Mouse (Mus musculus) intestine, embryonic 16.5 days (tissue): ENCODE measurements around the gene Nek8. TPM values are rescaled to one million over a fixed set of nuclear protein-coding genes. Genes with fewer than 3 reads are reported as not detected.

Experiments used
- ATAC-seq: fragments of 200-750 bp; cut with Nextera tagmentation; 2 replicates; pipeline ENCODE4 v1.8.0; 2017; ENCODE audit warnings: moderate TSS enrichment, moderate library complexity
- H3K27ac ChIP-seq: fragments of 300-500 bp; sonication (generic); 2 replicates; pipeline ENCODE4 v1.5.1; 2014; ENCODE audit warnings: mild to moderate bottlenecking, low read length
- H3K27me3 ChIP-seq: fragments of 300-500 bp; sonication (generic); replicated peaks from 2 replicates; pipeline ENCODE4 v1.6.1; 2014; ENCODE audit warnings: low read length, control low read depth, mixed read lengths; ENCODE audit not compliant: control insufficient read depth, insufficient read depth
- H3K36me3 ChIP-seq: fragments of 300-500 bp; sonication (generic); 2 replicates; pipeline ENCODE4 v1.6.1; 2014; ENCODE audit warnings: low read length, control low read depth; ENCODE audit not compliant: control insufficient read depth, insufficient read depth
- H3K4me1 ChIP-seq: fragments of 300-500 bp; sonication (generic); 2 replicates; pipeline ENCODE4 v1.6.1; 2014; ENCODE audit warnings: low read length, control low read depth, mixed read lengths; ENCODE audit not compliant: control insufficient read depth, insufficient read depth
- H3K4me2 ChIP-seq: fragments of 300-500 bp; sonication (generic); 2 replicates; pipeline ENCODE4 v1.6.1; 2014; ENCODE audit warnings: low read depth, low read length, control low read depth
- H3K4me3 ChIP-seq: fragments of 300-500 bp; sonication (generic); 2 replicates; pipeline ENCODE4 v1.5.1; 2014; ENCODE audit warnings: mild to moderate bottlenecking, low read length
- H3K9ac ChIP-seq: fragments of 300-500 bp; sonication (generic); 2 replicates; pipeline ENCODE4 v1.6.1; 2014; ENCODE audit warnings: low read depth, low read length
- H3K9me3 ChIP-seq: fragments of 300-500 bp; sonication (generic); 2 replicates; pipeline ENCODE4 v1.6.1; 2016; ENCODE audit warnings: low read length, control low read depth; ENCODE audit not compliant: control insufficient read depth
- WGBS: fragments of 180-500 bp; shearing (Covaris S2); extraction: QIAGEN DNeasy Blood & Tissue Kit; methylation state at CpG from one replicate; pipeline ENCODE4 v1.1.7; 2014; 5-methylcytosine and 5-hydroxymethylcytosine counted together
- polyA plus RNA-seq: library from polyadenylated mRNA; unstranded; fragments of >200 nt; fragmentation: Nextera tagmentation; extraction: Ambion mirVana; gene quantifications from 2 replicates; pipeline ENCODE4 v1.2.1, GENCODE M21; 2015

The Nek8 gene
- polyA plus RNA-seq, 1 experiment from 2014 or later = 17.1 TPM

GRCm38 (mm10) chr11:78156156-78156699, 20.2 kb downstream of the Nek8 start:
- no peak overlapping the region for H3K27ac ChIP-seq
- H3K4me1 ChIP-seq = peaks cover 6% of the 10 kb centered on the region; the same call in 1 of the 2 replicates

GRCm38 (mm10) chr11:78155674-78156073, 20.8 kb downstream of the Nek8 start:
- no peak overlapping the region for H3K4me2 ChIP-seq
- no peaks in the 10 kb centered on the region for H3K9me3 ChIP-seq
- 77% methylated on average over 5 of the region's 5 CpGs for WGBS
- H3K9ac ChIP-seq = no peak overlapping the region
- peaks cover 16% of the 10 kb centered on the region; the same call in 1 of the 2 replicates for H3K36me3 ChIP-seq
- H3K27ac ChIP-seq = no peak overlapping the region
- no peak for ATAC-seq
- no peak overlapping the region for H3K4me3 ChIP-seq
- H3K4me1 ChIP-seq = peaks cover under 1% of the 10 kb centered on the region; the same call in 1 of the 2 replicates
- no peaks in the 10 kb centered on the region for H3K27me3 ChIP-seq

More at GRCm38 (mm10) chr11:78156156-78156699, 20.2 kb downstream of the Nek8 start:
- Histone ChIP-seq H3K4me2 (no peak overlapping the region), H3K36me3 (peaks cover 20% of the 10 kb centered on the region), H3K9ac (no peak overlapping the region), H3K4me3 (no peak overlapping the region), H3K27me3 (no peaks in the 10 kb centered on the region), H3K9me3 (no peaks in the 10 kb centered on the region)
- no peak for ATAC-seq
- 72% methylated on average over 6 of the region's 6 CpGs for WGBS

- Histone ChIP-seq H3K9me3 (no peaks in the 10 kb centered on the region), H3K27ac (no peak overlapping the region), H3K36me3 (peaks cover 12% of the 10 kb centered on the region; the same call in 1 of the 2 replicates), H3K4me1 (no peaks in the 10 kb centered on the region), H3K9ac (no peak overlapping the region), H3K4me3 (no peak overlapping the region), H3K27me3 (no peaks in the 10 kb centered on the region), H3K4me2 (no peak overlapping the region)
- WGBS = 82% methylated on average over 13 of the region's 13 CpGs
- ATAC-seq = no peak
These were observed 22.7 kb downstream of the Nek8 start for GRCm38 (mm10) chr11:78153778-78154177.

- Histone ChIP-seq H3K9ac (no peak overlapping the region), H3K9me3 (no peaks in the 10 kb centered on the region), H3K36me3 (peaks cover 12% of the 10 kb centered on the region; the same call in 1 of the 2 replicates), H3K27me3 (no peaks in the 10 kb centered on the region), H3K4me1 (no peaks in the 10 kb centered on the region), H3K4me3 (no peak overlapping the region), H3K27ac (peak overlapping the region; percentile 8; the same call in 1 of the 2 replicates), H3K4me2 (no peak overlapping the region)
- 51% methylated on average over 9 of the region's 9 CpGs for WGBS
- ATAC-seq = no peak
These were observed 23.9 kb downstream of the Nek8 start for GRCm38 (mm10) chr11:78152299-78153231.

GRCm38 (mm10) chr11:78151161-78151560, 25.3 kb downstream of the Nek8 start:
- no peaks in the 10 kb centered on the region for H3K27me3 ChIP-seq
- H3K36me3 ChIP-seq = peaks cover 12% of the 10 kb centered on the region; the same call in 1 of the 2 replicates
- ATAC-seq = no peak
- H3K4me3 ChIP-seq = no peak overlapping the region
- H3K9me3 ChIP-seq = no peaks in the 10 kb centered on the region
- H3K4me2 ChIP-seq = no peak overlapping the region
- no peaks in the 10 kb centered on the region for H3K4me1 ChIP-seq
- 50% methylated on average over 1 of the region's 1 CpGs for WGBS
- no peak overlapping the region for H3K9ac ChIP-seq
- no peak overlapping the region for H3K27ac ChIP-seq

- Histone ChIP-seq H3K4me2 (no peak overlapping the region), H3K36me3 (peaks cover 5% of the 10 kb centered on the region; the same call in 1 of the 2 replicates), H3K27ac (no peak overlapping the region), H3K4me3 (no peak overlapping the region), H3K4me1 (no peaks in the 10 kb centered on the region), H3K27me3 (no peaks in the 10 kb centered on the region), H3K9ac (no peak overlapping the region), H3K9me3 (no peaks in the 10 kb centered on the region)
- WGBS = 89% methylated on average over 6 of the region's 6 CpGs
- no peak for ATAC-seq
These were observed 29.6 kb downstream of the Nek8 start for GRCm38 (mm10) chr11:78146707-78147543.

GRCm38 (mm10) chr11:78146168-78146567, 30.3 kb downstream of the Nek8 start:
- no peak overlapping the region for H3K9ac ChIP-seq
- H3K27me3 ChIP-seq = no peaks in the 10 kb centered on the region
- no peak for ATAC-seq
- H3K27ac ChIP-seq = no peak overlapping the region
- H3K36me3 ChIP-seq = peaks cover 5% of the 10 kb centered on the region; the same call in 1 of the 2 replicates
- no peak overlapping the region for H3K4me3 ChIP-seq
- H3K9me3 ChIP-seq = no peaks in the 10 kb centered on the region
- 86% methylated on average over 5 of the region's 5 CpGs for WGBS
- H3K4me2 ChIP-seq = no peak overlapping the region
- no peaks in the 10 kb centered on the region for H3K4me1 ChIP-seq

- Histone ChIP-seq H3K27me3 (no peaks in the 10 kb centered on the region), H3K9me3 (no peaks in the 10 kb centered on the region), H3K27ac (no peak overlapping the region), H3K9ac (no peak overlapping the region), H3K4me3 (no peak overlapping the region), H3K4me2 (no peak overlapping the region), H3K36me3 (no peaks in the 10 kb centered on the region), H3K4me1 (no peaks in the 10 kb centered on the region)
- no peak for ATAC-seq
- WGBS = 80% methylated on average over 2 of the region's 2 CpGs
These were observed 33.0 kb downstream of the Nek8 start for GRCm38 (mm10) chr11:78143520-78143919.

GRCm38 (mm10) chr11:78140665-78141064, 35.8 kb downstream of the Nek8 start:
- Histone ChIP-seq H3K4me3 (no peak overlapping the region), H3K4me2 (no peak overlapping the region), H3K9me3 (no peaks in the 10 kb centered on the region), H3K4me1 (0 out of 2 replicates have a peak, but pooled peaks cover 5% of the 10 kb centered on the region), H3K36me3 (no peaks in the 10 kb centered on the region), H3K27ac (no peak overlapping the region), H3K9ac (no peak overlapping the region), H3K27me3 (no peaks in the 10 kb centered on the region)
- 79% methylated on average over 5 of the region's 5 CpGs for WGBS
- ATAC-seq = no peak
